Comparison of ENCODE assay signal across 14 mouse cellular contexts in the genomic region with DNA sequence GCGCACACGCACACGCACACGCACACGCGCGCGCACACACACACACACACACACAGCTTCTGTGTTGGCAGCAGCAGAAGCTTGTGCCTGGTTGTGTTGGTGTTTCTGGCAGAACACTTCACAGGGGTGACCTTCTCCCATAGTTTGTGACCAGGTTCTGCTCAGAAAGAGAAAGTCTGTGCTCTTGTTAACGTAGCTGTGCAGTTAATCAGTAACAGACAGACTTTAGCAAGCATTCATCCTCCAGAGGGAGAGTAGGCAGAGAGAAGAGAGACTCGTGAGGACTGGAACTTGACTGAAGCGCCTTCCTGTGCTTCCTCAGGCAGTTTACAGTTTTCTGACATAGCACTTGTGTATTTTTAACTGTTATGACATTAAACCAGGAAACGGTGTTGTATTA. TPM values are rescaled to one million over a fixed set of nuclear protein-coding genes. Genes with fewer than 3 reads are reported as not detected.
DNase-seq lines count a peak whose midpoint lies in the region; ATAC-seq and TF ChIP-seq lines count a peak whose summit lies in the region.
"Had no signal": no experiment of that assay in that cellular context is flagged by ENCODE, and none has a peak within 500 bp of the region (broad histone marks: within the 10 kb centered on the region; RNA-seq: fewer than 3 reads in every experiment).

No protein-coding gene starts in this region.

- ATAC-seq in lung, postnatal 0 days: no peak
- peak; percentile 86 for ATAC-seq in intestine, embryonic 16.5 days
- ATAC-seq in megakaryocyte progenitor cell, adult 5-6 weeks (replicated peaks; ENCODE audit: poor library complexity): no peak
- ATAC-seq: hindbrain, embryonic 16.5 days had no signal

- H3K4me3 ChIP-seq in lung, postnatal 0 days (ENCODE audit: low read depth, low read length): no peak overlapping the region
- H3K4me3 ChIP-seq in intestine, embryonic 16.5 days (ENCODE audit: low read length): no peak overlapping the region
- H3K4me3 ChIP-seq: left cerebral cortex, adult 2 months; limb, embryonic 15.5 days; midbrain, embryonic 10.5 days had no signal

- H3K4me1 ChIP-seq in lung, postnatal 0 days (ENCODE audit: insufficient read depth, low read depth, low read length): no peaks in the 10 kb centered on the region
- peaks cover 7% of the 10 kb centered on the region; the same call in 1 of the 2 replicates for H3K4me1 ChIP-seq in intestine, embryonic 16.5 days (ENCODE audit: control insufficient read depth, insufficient read depth, low read length)
- H3K4me1 ChIP-seq: limb, embryonic 15.5 days; midbrain, embryonic 10.5 days had no signal

- H3K36me3 ChIP-seq in lung, postnatal 0 days (ENCODE audit: insufficient read depth, low read length): no peaks in the 10 kb centered on the region
- H3K36me3 ChIP-seq in intestine, embryonic 16.5 days (ENCODE audit: control insufficient read depth, insufficient read depth, low read length): peaks cover 3% of the 10 kb centered on the region; the same call in 1 of the 2 replicates
- H3K36me3 ChIP-seq: limb, embryonic 15.5 days; midbrain, embryonic 10.5 days had no signal

- no peak overlapping the region for H3K4me2 ChIP-seq in lung, postnatal 0 days (replicated peaks; ENCODE audit: low read depth, low read length)
- H3K4me2 ChIP-seq in intestine, embryonic 16.5 days (ENCODE audit: low read depth, low read length): no peak overlapping the region
- H3K4me2 ChIP-seq: limb, embryonic 15.5 days had no signal

- peak; percentile 15 for DNase-seq in lung, postnatal 0 days (ENCODE audit: low spot score)
- DNase-seq in lung, postnatal 25 days (ENCODE audit: low spot score): no peak
- DNase-seq in kidney, postnatal 25 days: peak; percentile 51 to 77
- peak; percentile 50 for DNase-seq in yolk sac, embryonic 10.5 days (ENCODE audit: low spot score)
- no peak for DNase-seq in embryo, embryonic 10.5 days (ENCODE audit: low spot score)
- DNase-seq: adrenal gland, postnatal 36 days; heart, postnatal 14 days; thymus, postnatal 4 days had no signal

- TF ChIP-seq EP300 in lung, postnatal 0 days (IDR thresholded peaks at IDR 0.05): no peak

- TF ChIP-seq CTCF in lung, postnatal 0 days (IDR thresholded peaks at IDR 0.05): no peak

- H3K9ac ChIP-seq in lung, postnatal 0 days (replicated peaks; ENCODE audit: low read depth): no peak overlapping the region
- H3K9ac ChIP-seq in intestine, embryonic 16.5 days (ENCODE audit: low read depth, low read length): no peak overlapping the region
- H3K9ac ChIP-seq: limb, embryonic 15.5 days had no signal

- H3K27me3 ChIP-seq in lung, postnatal 0 days (replicated peaks; ENCODE audit: insufficient read depth, low read length): no peaks in the 10 kb centered on the region
- no peaks in the 10 kb centered on the region for H3K27me3 ChIP-seq in intestine, embryonic 16.5 days (replicated peaks; ENCODE audit: control insufficient read depth, insufficient read depth, low read length)
- H3K27me3 ChIP-seq: limb, embryonic 15.5 days had no signal

- H3K9me3 ChIP-seq in lung, postnatal 0 days (ENCODE audit: low read length): no peaks in the 10 kb centered on the region
- no peaks in the 10 kb centered on the region for H3K9me3 ChIP-seq in intestine, embryonic 16.5 days (ENCODE audit: control insufficient read depth, low read length)
- H3K9me3 ChIP-seq: limb, embryonic 15.5 days; midbrain, embryonic 10.5 days had no signal

- H3K27ac ChIP-seq in lung, postnatal 0 days (ENCODE audit: low read length): no peak overlapping the region
- H3K27ac ChIP-seq in intestine, embryonic 16.5 days (ENCODE audit: low read length): no peak overlapping the region
- H3K27ac ChIP-seq: left cerebral cortex, adult 2 months; limb, embryonic 15.5 days; midbrain, embryonic 10.5 days had no signal

- 73% methylated on average over 12 of the region's 12 CpGs for WGBS in lung, postnatal 0 days
- 63% methylated on average over 12 of the region's 12 CpGs for WGBS in intestine, embryonic 16.5 days

RNA-seq across cellular contexts. Expression of a gene that starts 45.3 kb away (rescaled TPM):
- 23.1 and 29.1 TPM in 2 replicates for polyA plus RNA-seq in lung, postnatal 0 days (2015; fragmentation: Nextera tagmentation; extraction: Ambion mirVana)
- 72.7 and 77.2 TPM in 2 replicates for polyA plus RNA-seq in intestine, embryonic 16.5 days (2015; fragmentation: Nextera tagmentation; extraction: Ambion mirVana)
- 0.20 and 0.32 TPM in 2 replicates for total RNA-seq in megakaryocyte progenitor cell, adult 5-6 weeks (2015)
- total RNA-seq in megakaryocyte progenitor cell, adult 5-6 weeks (2017): 2.3 and 2.7 TPM in 2 replicates

Comparison
In these comparisons a context has a peak if more than half of its experiments do, and no peak if none do; other contexts are left out.
1. DNase-seq: peak in lung, postnatal 0 days (single experiment), kidney, postnatal 25 days (2 of 2) and yolk sac, embryonic 10.5 days (single experiment); none in lung, postnatal 25 days (single experiment) and embryo, embryonic 10.5 days (single experiment).